Mouse (Mus musculus) forebrain, embryonic 16.5 days (tissue): ENCODE measurements around the gene Vsx2. TPM values are rescaled to one million over a fixed set of nuclear protein-coding genes. Genes with fewer than 3 reads are reported as not detected.

Experiments
- ATAC-seq: fragments of 200-750 bp; cut with Nextera tagmentation; 2 replicates; pipeline ENCODE4 v1.8.0; 2017; ENCODE audit warnings: mild to moderate bottlenecking, moderate library complexity
- H3K27ac ChIP-seq: fragments of 300-500 bp; sonication (generic); 2 replicates; pipeline ENCODE4 v1.5.1; 2014; ENCODE audit warnings: low read length, control low read depth
- H3K27me3 ChIP-seq: fragments of 300-500 bp; sonication (generic); replicated peaks from 2 replicates; pipeline ENCODE4 v1.6.1; 2014; ENCODE audit warnings: low read length; ENCODE audit not compliant: control insufficient read depth, insufficient read depth
- H3K36me3 ChIP-seq: fragments of 300-500 bp; sonication (generic); 2 replicates; pipeline ENCODE4 v1.6.1; 2014; ENCODE audit not compliant: control insufficient read depth, insufficient read depth
- H3K4me1 ChIP-seq: fragments of 300-500 bp; sonication (generic); replicated peaks from 2 replicates; pipeline ENCODE4 v1.6.1; 2014; ENCODE audit warnings: low read length; ENCODE audit not compliant: control insufficient read depth, insufficient read depth
- H3K4me2 ChIP-seq: fragments of 300-500 bp; sonication (generic); 2 replicates; pipeline ENCODE4 v1.6.1; 2014; ENCODE audit warnings: mild to moderate bottlenecking, low read length, control low read depth
- H3K4me3 ChIP-seq: fragments of 300-500 bp; sonication (generic); replicated peaks from 2 replicates; pipeline ENCODE4 v1.5.1; 2014; ENCODE audit warnings: mild to moderate bottlenecking, low read length, control low read depth
- H3K9ac ChIP-seq: fragments of 300-500 bp; sonication (generic); replicated peaks from 2 replicates; pipeline ENCODE4 v1.6.1; 2014; ENCODE audit warnings: low read depth, low read length, control low read depth
- H3K9me3 ChIP-seq: fragments of 300-500 bp; sonication (generic); 2 replicates; pipeline ENCODE4 v1.6.1; 2016; ENCODE audit warnings: low read length; ENCODE audit not compliant: control insufficient read depth
- WGBS: fragments of 180-500 bp; shearing (Covaris S2); extraction: QIAGEN DNeasy Blood & Tissue Kit; methylation state at CpG from one replicate; pipeline ENCODE4 v1.1.7; 2014; 5-methylcytosine and 5-hydroxymethylcytosine counted together
- polyA plus RNA-seq: library from polyadenylated mRNA; unstranded; fragments of >200 nt; fragmentation: Nextera tagmentation; extraction: Ambion mirVana; gene quantifications from 2 replicates; pipeline ENCODE4 v1.2.1, GENCODE M21; 2015

The Vsx2 gene
- polyA plus RNA-seq, 1 experiment from 2014 or later, result 0.06 TPM

- H3K4me3 ChIP-seq, result no peak overlapping the region
- H3K36me3 ChIP-seq, result no peaks in the 10 kb centered on the region
- no peak overlapping the region for H3K4me2 ChIP-seq
- no peaks in the 10 kb centered on the region for H3K9me3 ChIP-seq
- no peak overlapping the region for H3K9ac ChIP-seq
- no peak for ATAC-seq
- no peaks in the 10 kb centered on the region for H3K4me1 ChIP-seq
- H3K27me3 ChIP-seq, result no peaks in the 10 kb centered on the region
- 17% methylated on average over 8 of the region's 8 CpGs for WGBS
- no peak overlapping the region for H3K27ac ChIP-seq
These were observed 28.8 kb downstream of the Vsx2 start for GRCm38 (mm10) chr12:84598324-84598723.

GRCm38 (mm10) chr12:84604001-84604400 is 34.4 kb downstream of the Vsx2 start:
- WGBS, result 88% methylated on average over 6 of the region's 7 CpGs
- H3K27me3 ChIP-seq, result no peaks in the 10 kb centered on the region
- no peaks in the 10 kb centered on the region for H3K9me3 ChIP-seq
- H3K4me2 ChIP-seq, result no peak overlapping the region
- H3K9ac ChIP-seq, result no peak overlapping the region
- no peaks in the 10 kb centered on the region; the same call in 1 of the 2 replicates for H3K36me3 ChIP-seq
- no peak overlapping the region for H3K4me3 ChIP-seq
- no peak overlapping the region for H3K27ac ChIP-seq
- no peaks in the 10 kb centered on the region for H3K4me1 ChIP-seq
- ATAC-seq, result no peak

GRCm38 (mm10) chr12:84605860-84606259 is 36.3 kb downstream of the Vsx2 start:
- no peaks in the 10 kb centered on the region; the same call in 1 of the 2 replicates for H3K36me3 ChIP-seq
- H3K4me3 ChIP-seq, result no peak overlapping the region
- WGBS, result 82% methylated on average over 7 of the region's 7 CpGs
- no peak overlapping the region for H3K4me2 ChIP-seq
- H3K9me3 ChIP-seq, result no peaks in the 10 kb centered on the region
- no peaks in the 10 kb centered on the region for H3K27me3 ChIP-seq
- no peak for ATAC-seq
- no peak overlapping the region for H3K9ac ChIP-seq
- H3K27ac ChIP-seq, result no peak overlapping the region
- H3K4me1 ChIP-seq, result no peaks in the 10 kb centered on the region

DNA sequence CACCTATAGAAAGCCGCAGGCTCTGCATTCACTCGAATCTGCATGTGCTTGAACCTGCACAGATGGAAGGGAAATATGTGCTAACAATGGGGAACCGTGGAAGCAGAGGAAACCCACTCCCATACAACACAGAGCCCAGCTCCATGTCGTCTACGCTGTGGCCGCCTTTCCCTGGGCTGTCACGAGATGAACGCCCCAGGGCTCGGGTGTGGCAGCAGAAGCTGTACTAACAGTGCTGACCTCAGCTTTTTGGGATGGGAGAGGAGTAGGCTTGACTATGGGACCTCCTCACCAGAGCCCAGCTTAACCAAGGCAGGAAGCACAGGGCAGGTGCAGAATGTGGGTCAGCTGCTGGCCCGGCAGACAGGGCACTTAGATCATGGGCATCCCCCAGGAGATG is 42.2 kb downstream of the Vsx2 start:
- WGBS, result 89% methylated on average over 10 of the region's 10 CpGs
- H3K4me1 ChIP-seq, result no peaks in the 10 kb centered on the region

GRCm38 (mm10) chr12:84612518-84612917 is 43.0 kb downstream of the Vsx2 start:
- Histone ChIP-seq H3K4me1 (no peaks in the 10 kb centered on the region), H3K27me3 (no peaks in the 10 kb centered on the region), H3K9ac (no peak overlapping the region), H3K4me2 (no peak overlapping the region), H3K27ac (no peak overlapping the region), H3K36me3 (no peaks in the 10 kb centered on the region; the same call in 1 of the 2 replicates), H3K4me3 (no peak overlapping the region), H3K9me3 (no peaks in the 10 kb centered on the region)
- WGBS, result 81% methylated on average over 8 of the region's 8 CpGs
- no peak for ATAC-seq

More for the DNA sequence above, 42.2 kb downstream of the Vsx2 start:
- no peaks in the 10 kb centered on the region for H3K27me3 ChIP-seq
- no peaks in the 10 kb centered on the region; the same call in 1 of the 2 replicates for H3K36me3 ChIP-seq
- no peak overlapping the region for H3K4me3 ChIP-seq
- no peak overlapping the region for H3K27ac ChIP-seq
- no peak overlapping the region for H3K9ac ChIP-seq
- no peak overlapping the region for H3K4me2 ChIP-seq
- ATAC-seq, result no peak
- H3K9me3 ChIP-seq, result no peaks in the 10 kb centered on the region

DNA sequence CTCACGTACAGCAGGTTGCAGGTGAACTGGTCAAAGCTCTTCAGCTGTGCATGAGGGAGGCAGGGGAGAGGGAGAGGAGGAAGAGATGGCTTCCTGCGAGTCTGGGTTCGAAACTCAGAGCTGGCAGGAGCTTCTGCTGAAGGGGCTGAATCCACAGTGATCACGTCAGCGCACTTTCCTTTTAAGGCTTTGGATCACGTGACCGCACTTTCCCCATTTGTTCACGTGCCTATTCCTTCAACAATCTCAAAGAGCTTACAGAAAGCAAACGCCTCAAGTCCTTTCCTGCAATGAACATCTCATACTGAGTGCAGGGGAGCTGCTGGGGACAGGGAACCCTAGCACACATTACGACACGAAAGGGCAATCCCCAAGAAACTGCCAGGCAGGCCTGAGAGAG is 44.4 kb downstream of the Vsx2 start:
- no peak overlapping the region for H3K4me2 ChIP-seq
- no peak for ATAC-seq

GRCm38 (mm10) chr12:84614524-84614923 is 45.0 kb downstream of the Vsx2 start:
- no peak for ATAC-seq
- H3K27me3 ChIP-seq, result no peaks in the 10 kb centered on the region
- 60% methylated on average over 7 of the region's 7 CpGs for WGBS
- no peaks in the 10 kb centered on the region for H3K9me3 ChIP-seq
- H3K4me2 ChIP-seq, result no peak overlapping the region
- peaks cover 4% of the 10 kb centered on the region; the same call in 1 of the 2 replicates for H3K4me1 ChIP-seq
- H3K9ac ChIP-seq, result no peak overlapping the region
- no peak overlapping the region for H3K4me3 ChIP-seq
- no peaks in the 10 kb centered on the region for H3K36me3 ChIP-seq
- no peak overlapping the region for H3K27ac ChIP-seq

More for the DNA sequence above, 44.4 kb downstream of the Vsx2 start:
- Histone ChIP-seq H3K9ac (no peak overlapping the region), H3K27ac (no peak overlapping the region), H3K9me3 (no peaks in the 10 kb centered on the region), H3K36me3 (no peaks in the 10 kb centered on the region), H3K4me3 (no peak overlapping the region), H3K4me1 (peaks cover 4% of the 10 kb centered on the region; the same call in 1 of the 2 replicates), H3K27me3 (no peaks in the 10 kb centered on the region)
- 85% methylated on average over 11 of the region's 11 CpGs for WGBS

GRCm38 (mm10) chr12:84616977-84617630 is 47.5 kb downstream of the Vsx2 start, which contains the start of gene Abcd4:
TSS of gene Abcd4 (minus strand) at chr12:84617413.
- WGBS, result under 1% methylated on average over 32 of the region's 34 CpGs
- Histone ChIP-seq H3K27ac (peak within 1 kb of the TSS; percentile 62), H3K4me3 (peak within 1 kb of the TSS; percentile 92), H3K9ac (peak within 1 kb of the TSS; percentile 89), H3K4me2 (peak within 1 kb of the TSS; percentile 62), H3K9me3 (no peaks in the 10 kb centered on the region), H3K36me3 (no peaks in the 10 kb centered on the region), H3K27me3 (no peaks in the 10 kb centered on the region), H3K4me1 (peaks cover 4% of the 10 kb centered on the region; the same call in 1 of the 2 replicates)
- ATAC-seq, result peak; percentile 100

DNA sequence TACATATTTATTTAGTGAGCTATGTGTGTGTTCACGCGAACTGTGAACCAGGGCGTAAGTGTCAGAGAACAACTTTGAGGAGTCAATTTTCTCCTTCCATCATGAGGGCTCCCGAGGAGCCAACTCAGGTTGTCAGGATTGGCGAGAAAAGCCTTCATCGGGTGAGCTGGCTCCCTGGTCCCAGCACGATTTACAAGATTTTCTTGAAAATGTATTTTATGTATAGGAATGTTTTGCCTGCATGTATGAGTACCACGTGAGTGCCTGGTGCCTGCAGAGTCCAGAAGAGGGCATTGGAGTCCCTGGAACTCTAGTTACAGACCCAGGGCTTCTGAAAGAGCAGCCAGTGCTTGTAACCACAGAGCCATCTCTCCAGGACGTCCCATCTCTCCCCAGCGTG is 48.1 kb downstream of the Vsx2 start:
- H3K4me3 ChIP-seq, result peak overlapping the region; percentile 92
- H3K4me1 ChIP-seq, result peaks cover 4% of the 10 kb centered on the region; the same call in 1 of the 2 replicates
- H3K9ac ChIP-seq, result peak overlapping the region; percentile 89
- no peaks in the 10 kb centered on the region for H3K27me3 ChIP-seq
- ATAC-seq, result peak; percentile 44
- WGBS, result 4% methylated on average over 10 of the region's 10 CpGs
- peak overlapping the region; percentile 62 for H3K4me2 ChIP-seq
- no peaks in the 10 kb centered on the region for H3K36me3 ChIP-seq
- H3K27ac ChIP-seq, result no peak overlapping the region
- no peaks in the 10 kb centered on the region for H3K9me3 ChIP-seq
